Mouse (Mus musculus) forebrain, embryonic 14.5 days (tissue): ENCODE measurements around the gene Cyp39a1. TPM values are rescaled to one million over a fixed set of nuclear protein-coding genes. Genes with fewer than 3 reads are reported as not detected.

Experiments
- ATAC-seq: fragments of 200-750 bp; cut with Nextera tagmentation; 2 replicates; pipeline ENCODE4 v1.8.0; 2017; ENCODE audit warnings: mild to moderate bottlenecking, moderate library complexity
- DNase-seq: peaks from one replicate; pipeline ENCODE4 v3.0.0-alpha.2; 2015; ENCODE audit warnings: low spot score
- H3K27ac ChIP-seq: fragments of 300-500 bp; sonication (generic); 2 replicates; pipeline ENCODE4 v1.5.1; 2014; ENCODE audit warnings: low read depth, mild to moderate bottlenecking, control low read depth, low read length, moderate library complexity
- H3K27me3 ChIP-seq: fragments of 300-500 bp; sonication (generic); replicated peaks from 2 replicates; pipeline ENCODE4 v1.6.1; 2014; ENCODE audit warnings: low read length, control low read depth, mixed read lengths; ENCODE audit not compliant: control insufficient read depth, insufficient read depth
- H3K36me3 ChIP-seq: fragments of 300-500 bp; sonication (generic); 2 replicates; pipeline ENCODE4 v1.6.1; 2014; ENCODE audit warnings: low read length, control low read depth; ENCODE audit not compliant: control insufficient read depth, insufficient read depth
- H3K4me1 ChIP-seq: fragments of 300-500 bp; sonication (generic); 2 replicates; pipeline ENCODE4 v1.6.1; 2014; ENCODE audit warnings: antibody characterized with exemption, low read length, control low read depth; ENCODE audit not compliant: control insufficient read depth, insufficient read depth
- H3K4me2 ChIP-seq: fragments of 300-500 bp; sonication (generic); 2 replicates; pipeline ENCODE4 v1.6.1; 2014; ENCODE audit warnings: mild to moderate bottlenecking, control low read depth, low read length
- H3K4me3 ChIP-seq: fragments of 300-500 bp; sonication (generic); 2 replicates; pipeline ENCODE4 v1.5.1; 2014; ENCODE audit warnings: low read depth, low read length, control low read depth
- H3K9ac ChIP-seq: fragments of 300-500 bp; sonication (generic); 2 replicates; pipeline ENCODE4 v1.6.1; 2014; ENCODE audit warnings: mild to moderate bottlenecking, low read length, control low read depth, moderate library complexity
- H3K9me3 ChIP-seq: fragments of 300-500 bp; sonication (generic); replicated peaks from 2 replicates; pipeline ENCODE4 v1.6.1; 2016; ENCODE audit warnings: low read length, control low read depth, mixed read lengths; ENCODE audit not compliant: control insufficient read depth
- WGBS: fragments of 180-500 bp; shearing (Covaris S2); extraction: QIAGEN DNeasy Blood & Tissue Kit; methylation state at CpG from one replicate; pipeline ENCODE4 v1.1.7; 2014; 5-methylcytosine and 5-hydroxymethylcytosine counted together
- polyA plus RNA-seq: library from polyadenylated mRNA; unstranded; fragments of >200 nt; fragmentation: Nextera tagmentation; extraction: Ambion mirVana; gene quantifications from 2 replicates; pipeline ENCODE4 v1.2.1, GENCODE M21; 2014

Gene Cyp39a1
- polyA plus RNA-seq, 1 experiment from 2014 or later: 16.5 TPM

- Histone ChIP-seq H3K9me3 (no peaks in the 10 kb centered on the region), H3K27me3 (no peaks in the 10 kb centered on the region), H3K4me1 (no peaks in the 10 kb centered on the region), H3K27ac (no peak overlapping the region), H3K36me3 (no peaks in the 10 kb centered on the region; the same call in 1 of the 2 replicates), H3K4me2 (no peak overlapping the region), H3K9ac (no peak overlapping the region), H3K4me3 (no peak overlapping the region)
- no peak for ATAC-seq
- no peak for DNase-seq
- WGBS: 73% methylated on average over 8 of the region's 8 CpGs
Measured at GRCm38 (mm10) chr17:43731327-43731726, 64.1 kb downstream of the Cyp39a1 start.

- no peak overlapping the region for H3K4me3 ChIP-seq
- H3K9ac ChIP-seq: no peak overlapping the region
- no peak overlapping the region for H3K4me2 ChIP-seq
- no peaks in the 10 kb centered on the region; the same call in 1 of the 2 replicates for H3K36me3 ChIP-seq
- H3K27me3 ChIP-seq: no peaks in the 10 kb centered on the region
- DNase-seq: no peak
- no peaks in the 10 kb centered on the region for H3K4me1 ChIP-seq
- no peak overlapping the region for H3K27ac ChIP-seq
- ATAC-seq: no peak
- WGBS: 95% methylated on average over 8 of the region's 8 CpGs
- no peaks in the 10 kb centered on the region for H3K9me3 ChIP-seq
Measured at GRCm38 (mm10) chr17:43731976-43732375, 64.8 kb downstream of the Cyp39a1 start.

- no peaks in the 10 kb centered on the region for H3K27me3 ChIP-seq
- no peaks in the 10 kb centered on the region for H3K4me1 ChIP-seq
- no peaks in the 10 kb centered on the region for H3K9me3 ChIP-seq
- H3K9ac ChIP-seq: no peak overlapping the region
- ATAC-seq (no peak), DNase-seq (no peak)
- no peaks in the 10 kb centered on the region; the same call in 1 of the 2 replicates for H3K36me3 ChIP-seq
- 88% methylated on average over 4 of the region's 4 CpGs for WGBS
- no peak overlapping the region for H3K4me3 ChIP-seq
- H3K4me2 ChIP-seq: no peak overlapping the region
- H3K27ac ChIP-seq: no peak overlapping the region
Measured at GRCm38 (mm10) chr17:43734252-43734651, 67.0 kb downstream of the Cyp39a1 start.

- no peak for DNase-seq
- ATAC-seq: no peak
Measured at GRCm38 (mm10) chr17:43743933-43744332, 76.7 kb downstream of the Cyp39a1 start.

GRCm38 (mm10) chr17:43744425-43744824 is 77.2 kb downstream of the Cyp39a1 start:
- Histone ChIP-seq H3K27ac (no peak overlapping the region), H3K4me1 (no peaks in the 10 kb centered on the region), H3K4me2 (no peak overlapping the region), H3K9me3 (no peaks in the 10 kb centered on the region), H3K4me3 (no peak overlapping the region), H3K27me3 (no peaks in the 10 kb centered on the region), H3K9ac (no peak overlapping the region), H3K36me3 (no peaks in the 10 kb centered on the region)
- no peak for DNase-seq
- ATAC-seq: no peak
- 84% methylated on average over 4 of the region's 4 CpGs for WGBS

More at GRCm38 (mm10) chr17:43743933-43744332, 76.7 kb downstream of the Cyp39a1 start:
- H3K9ac ChIP-seq: no peak overlapping the region
- no peak overlapping the region for H3K4me2 ChIP-seq
- H3K36me3 ChIP-seq: no peaks in the 10 kb centered on the region
- H3K27ac ChIP-seq: no peak overlapping the region
- H3K4me1 ChIP-seq: no peaks in the 10 kb centered on the region
- no peaks in the 10 kb centered on the region for H3K9me3 ChIP-seq
- H3K27me3 ChIP-seq: no peaks in the 10 kb centered on the region
- H3K4me3 ChIP-seq: no peak overlapping the region
- WGBS: 89% methylated on average over 5 of the region's 5 CpGs

GRCm38 (mm10) chr17:43751146-43751545 is 83.9 kb downstream of the Cyp39a1 start:
- no peaks in the 10 kb centered on the region for H3K27me3 ChIP-seq
- no peak overlapping the region for H3K4me3 ChIP-seq
- no peak overlapping the region for H3K4me2 ChIP-seq
- no peak overlapping the region for H3K9ac ChIP-seq
- no peak overlapping the region for H3K27ac ChIP-seq
- H3K9me3 ChIP-seq: no peaks in the 10 kb centered on the region
- WGBS: 97% methylated on average over 6 of the region's 6 CpGs
- no peak for ATAC-seq
- DNase-seq: no peak
- H3K36me3 ChIP-seq: 0 out of 2 replicates have a peak, but pooled peaks cover 3% of the 10 kb centered on the region
- no peaks in the 10 kb centered on the region for H3K4me1 ChIP-seq

- 30% methylated on average over 1 of the region's 1 CpGs for WGBS
- H3K4me1 ChIP-seq: no peaks in the 10 kb centered on the region
- DNase-seq: peak; percentile 28
Measured at GRCm38 (mm10) chr17:43752811-43753210, 85.6 kb downstream of the Cyp39a1 start.

GRCm38 (mm10) chr17:43754687-43755086 is 87.5 kb downstream of the Cyp39a1 start:
- H3K9ac ChIP-seq: no peak overlapping the region
- H3K27ac ChIP-seq: no peak overlapping the region
- 89% methylated on average over 5 of the region's 5 CpGs for WGBS
- no peaks in the 10 kb centered on the region for H3K4me1 ChIP-seq
- H3K27me3 ChIP-seq: no peaks in the 10 kb centered on the region
- no peak overlapping the region for H3K4me2 ChIP-seq
- DNase-seq (no peak), ATAC-seq (no peak)
- no peak overlapping the region for H3K4me3 ChIP-seq
- 0 out of 2 replicates have a peak, but pooled peaks cover 3% of the 10 kb centered on the region for H3K36me3 ChIP-seq
- H3K9me3 ChIP-seq: no peaks in the 10 kb centered on the region

More at GRCm38 (mm10) chr17:43752811-43753210, 85.6 kb downstream of the Cyp39a1 start:
- ATAC-seq: no peak
- 0 out of 2 replicates have a peak, but pooled peaks cover 3% of the 10 kb centered on the region for H3K36me3 ChIP-seq
- no peaks in the 10 kb centered on the region for H3K9me3 ChIP-seq
- no peak overlapping the region for H3K9ac ChIP-seq
- H3K27me3 ChIP-seq: no peaks in the 10 kb centered on the region
- H3K4me3 ChIP-seq: no peak overlapping the region
- no peak overlapping the region for H3K4me2 ChIP-seq
- H3K27ac ChIP-seq: no peak overlapping the region

GRCm38 (mm10) chr17:43758607-43759259 is 91.5 kb downstream of the Cyp39a1 start:
- Histone ChIP-seq H3K36me3 (no peaks in the 10 kb centered on the region), H3K4me1 (no peaks in the 10 kb centered on the region), H3K27me3 (no peaks in the 10 kb centered on the region), H3K4me2 (no peak overlapping the region), H3K9ac (no peak overlapping the region), H3K9me3 (no peaks in the 10 kb centered on the region), H3K4me3 (no peak overlapping the region), H3K27ac (no peak overlapping the region)
- DNase-seq: peak; percentile 8
- WGBS: 66% methylated on average over 15 of the region's 15 CpGs
- no peak for ATAC-seq
